Mouse (Mus musculus) intestine, embryonic 15.5 days (tissue): Measurements from ENCODE around the gene Pafah2. TPM values are rescaled to one million over a fixed set of nuclear protein-coding genes. Genes with fewer than 3 reads are reported as not detected.

Source experiments
- ATAC-seq: fragments of 200-750 bp; cut with Nextera tagmentation; 2 replicates; pipeline ENCODE4 v1.8.0; 2017; ENCODE audit warnings: moderate TSS enrichment, moderate library complexity
- H3K27ac ChIP-seq: fragments of 300-500 bp; sonication (generic); 2 replicates; pipeline ENCODE4 v1.5.1; 2015; ENCODE audit warnings: mild to moderate bottlenecking, inconsistent platforms
- H3K27me3 ChIP-seq: fragments of 300-500 bp; sonication (generic); replicated peaks from 2 replicates; pipeline ENCODE4 v1.6.1; 2015; ENCODE audit warnings: inconsistent platforms
- H3K36me3 ChIP-seq: fragments of 300-500 bp; sonication (generic); 2 replicates; pipeline ENCODE4 v1.6.1; 2015; ENCODE audit warnings: inconsistent platforms
- H3K4me1 ChIP-seq: fragments of 300-500 bp; sonication (generic); replicated peaks from 2 replicates; pipeline ENCODE4 v1.6.1; 2015; ENCODE audit warnings: inconsistent platforms
- H3K4me2 ChIP-seq: fragments of 300-500 bp; sonication (generic); replicated peaks from 2 replicates; pipeline ENCODE4 v1.6.1; 2015; ENCODE audit warnings: mild to moderate bottlenecking, inconsistent platforms
- H3K4me3 ChIP-seq: fragments of 300-500 bp; sonication (generic); replicated peaks from 2 replicates; pipeline ENCODE4 v1.5.1; 2015; ENCODE audit warnings: inconsistent platforms
- H3K9ac ChIP-seq: fragments of 300-500 bp; sonication (generic); 2 replicates; pipeline ENCODE4 v1.6.1; 2015; ENCODE audit warnings: inconsistent platforms
- H3K9me3 ChIP-seq: fragments of 300-500 bp; sonication (generic); 2 replicates; pipeline ENCODE4 v1.6.1; 2016; ENCODE audit warnings: inconsistent platforms
- WGBS: fragments of 180-500 bp; shearing (Covaris S2); methylation state at CpG from one replicate; pipeline ENCODE4 v1.1.7; 2015; 5-methylcytosine and 5-hydroxymethylcytosine counted together
- polyA plus RNA-seq: library from polyadenylated mRNA; unstranded; fragments of >200 nt; fragmentation: Nextera tagmentation; extraction: Ambion mirVana; gene quantifications from 2 replicates; pipeline ENCODE4 v1.2.1, GENCODE M21; 2015

The Pafah2 gene
- polyA plus RNA-seq, 1 experiment from 2014 or later: 42.6 TPM

- H3K4me3 ChIP-seq: peak overlapping the region; percentile 92
- no peaks in the 10 kb centered on the region for H3K9me3 ChIP-seq
- peak overlapping the region; percentile 95 for H3K4me2 ChIP-seq
- H3K27ac ChIP-seq: peak overlapping the region; percentile 92
- H3K27me3 ChIP-seq: no peaks in the 10 kb centered on the region
- ATAC-seq: peak; percentile 92
- H3K9ac ChIP-seq: peak overlapping the region; percentile 92
- no peaks in the 10 kb centered on the region; the same call in 1 of the 2 replicates for H3K4me1 ChIP-seq
- peaks cover 12% of the 10 kb centered on the region for H3K36me3 ChIP-seq
- WGBS: under 1% methylated on average over 68 of the region's 68 CpGs
Observed at GRCm38 (mm10) chr4:134468578-134469266, 72.6 kb downstream of the Pafah2 start.

- 15% methylated on average over 6 of the region's 6 CpGs for WGBS
- H3K27me3 ChIP-seq: no peaks in the 10 kb centered on the region
- H3K9me3 ChIP-seq: no peaks in the 10 kb centered on the region
- peak overlapping the region; percentile 39; the same call in 1 of the 2 replicates for H3K9ac ChIP-seq
- H3K4me1 ChIP-seq: no peaks in the 10 kb centered on the region; the same call in 1 of the 2 replicates
- ATAC-seq: peak; percentile 13
- peaks cover 18% of the 10 kb centered on the region for H3K36me3 ChIP-seq
- peak overlapping the region; percentile 95 for H3K4me2 ChIP-seq
- peak overlapping the region; percentile 20 for H3K27ac ChIP-seq
- H3K4me3 ChIP-seq: peak overlapping the region; percentile 92
Observed at GRCm38 (mm10) chr4:134469341-134469796, 73.2 kb downstream of the Pafah2 start.

- no peaks in the 10 kb centered on the region for H3K27me3 ChIP-seq
- peaks cover 24% of the 10 kb centered on the region for H3K36me3 ChIP-seq
- no peaks in the 10 kb centered on the region; the same call in 1 of the 2 replicates for H3K4me1 ChIP-seq
- no peak overlapping the region for H3K27ac ChIP-seq
- H3K9me3 ChIP-seq: no peaks in the 10 kb centered on the region
- ATAC-seq: no peak
- WGBS: 60% methylated on average over 3 of the region's 3 CpGs
- no peak overlapping the region for H3K9ac ChIP-seq
- H3K4me3 ChIP-seq: no peak overlapping the region
- H3K4me2 ChIP-seq: peak overlapping the region; percentile 95
Observed at GRCm38 (mm10) chr4:134469985-134470384, 73.9 kb downstream of the Pafah2 start.

GRCm38 (mm10) chr4:134471469-134471868, 75.3 kb downstream of the Pafah2 start:
- no peak overlapping the region for H3K27ac ChIP-seq
- no peak overlapping the region for H3K4me3 ChIP-seq
- H3K4me1 ChIP-seq: no peaks in the 10 kb centered on the region; the same call in 1 of the 2 replicates
- no peak overlapping the region for H3K9ac ChIP-seq
- H3K9me3 ChIP-seq: no peaks in the 10 kb centered on the region
- no peak for ATAC-seq
- H3K4me2 ChIP-seq: no peak overlapping the region
- H3K36me3 ChIP-seq: peaks cover 29% of the 10 kb centered on the region
- H3K27me3 ChIP-seq: no peaks in the 10 kb centered on the region

- Histone ChIP-seq H3K9me3 (no peaks in the 10 kb centered on the region), H3K27ac (no peak overlapping the region), H3K27me3 (no peaks in the 10 kb centered on the region), H3K36me3 (peaks cover 33% of the 10 kb centered on the region), H3K4me3 (no peak overlapping the region), H3K4me2 (no peak overlapping the region), H3K9ac (no peak overlapping the region), H3K4me1 (no peaks in the 10 kb centered on the region; the same call in 1 of the 2 replicates)
- 69% methylated on average over 4 of the region's 4 CpGs for whole genome bisulfite sequencing
- ATAC-seq: no peak
Observed at GRCm38 (mm10) chr4:134473764-134474163, 77.6 kb downstream of the Pafah2 start.

- no peak for ATAC-seq
- Histone ChIP-seq H3K27ac (no peak overlapping the region), H3K9ac (no peak overlapping the region), H3K27me3 (no peaks in the 10 kb centered on the region), H3K9me3 (no peaks in the 10 kb centered on the region), H3K4me3 (no peak overlapping the region), H3K4me2 (no peak overlapping the region), H3K4me1 (no peaks in the 10 kb centered on the region; the same call in 1 of the 2 replicates), H3K36me3 (peaks cover 33% of the 10 kb centered on the region)
- 69% methylated on average over 8 of the region's 8 CpGs for WGBS
Observed at GRCm38 (mm10) chr4:134474240-134474639, 78.1 kb downstream of the Pafah2 start.

- ATAC-seq: no peak
- H3K9me3 ChIP-seq: no peaks in the 10 kb centered on the region
- 86% methylated on average over 8 of the region's 8 CpGs for WGBS
Observed at GRCm38 (mm10) chr4:134476899-134477298, 80.8 kb downstream of the Pafah2 start.

More at GRCm38 (mm10) chr4:134476899-134477298, 80.8 kb downstream of the Pafah2 start:
- H3K4me2 ChIP-seq: no peak overlapping the region
- H3K36me3 ChIP-seq: peaks cover 23% of the 10 kb centered on the region
- H3K27ac ChIP-seq: no peak overlapping the region
- H3K4me1 ChIP-seq: no peaks in the 10 kb centered on the region
- H3K27me3 ChIP-seq: no peaks in the 10 kb centered on the region
- no peak overlapping the region for H3K9ac ChIP-seq
- no peak overlapping the region for H3K4me3 ChIP-seq

Other genes with a start within 250 kb of the Pafah2 start
- gene Cep85, start 209.2 kb upstream of the Pafah2 start, polyA plus RNA-seq: 90.0 and 91.6 TPM in 2 replicates
- gene Gm7534, start 193.3 kb upstream of the Pafah2 start, polyA plus RNA-seq: not detected in 2 replicates
- gene Catsper4, start 168.9 kb upstream of the Pafah2 start, polyA plus RNA-seq: 0.19 and 0.43 TPM in 2 replicates
- gene Cnksr1, start 157.9 kb upstream of the Pafah2 start, polyA plus RNA-seq: 12.2 and 12.7 TPM in 2 replicates
- gene E130218I03Rik, start 152.7 kb upstream of the Pafah2 start, polyA plus RNA-seq: 0.23 and 0.34 TPM in 2 replicates
- gene Zfp593, start 150.7 kb upstream of the Pafah2 start, polyA plus RNA-seq: 16.4 and 16.7 TPM in 2 replicates
- not detected in 2 replicates for gene Gm30191, start 149.4 kb upstream of the Pafah2 start, polyA plus RNA-seq
- 5.0 TPM in 2 replicates for gene Grrp1, start 142.2 kb upstream of the Pafah2 start, polyA plus RNA-seq
- 15.7 and 17.9 TPM in 2 replicates for gene Pdik1l, start 108.4 kb upstream of the Pafah2 start, polyA plus RNA-seq
- gene Trim63, start 81.2 kb upstream of the Pafah2 start, polyA plus RNA-seq: 0.68 and 1.0 TPM in 2 replicates
- gene Slc30a2, start 53.1 kb upstream of the Pafah2 start, polyA plus RNA-seq: 4.4 and 4.5 TPM in 2 replicates
- gene Extl1, start 12.5 kb upstream of the Pafah2 start, polyA plus RNA-seq: 1.4 and 1.5 TPM in 2 replicates
- 1,243 and 1,415 TPM in 2 replicates for gene Stmn1, start 72.0 kb downstream of the Pafah2 start, polyA plus RNA-seq
- 11.5 TPM in 2 replicates for gene Paqr7, start 100.4 kb downstream of the Pafah2 start, polyA plus RNA-seq
- gene Aunip, start 114.7 kb downstream of the Pafah2 start, polyA plus RNA-seq: 16.0 and 18.0 TPM in 2 replicates
- 88.3 and 96.4 TPM in 2 replicates for gene Mtfr1l, start 139.1 kb downstream of the Pafah2 start, polyA plus RNA-seq
- gene Selenon, start 155.8 kb downstream of the Pafah2 start, polyA plus RNA-seq: 15.3 and 25.1 TPM in 2 replicates